Mouse (Mus musculus): Measurements from ENCODE around the gene Gm21981. TPM values are rescaled to one million over a fixed set of nuclear protein-coding genes. Genes with fewer than 3 reads are reported as not detected.

Gene Gm21981
- polyA plus RNA-seq, 1 experiment from 2014 or later = 0.13 TPM

DNA sequence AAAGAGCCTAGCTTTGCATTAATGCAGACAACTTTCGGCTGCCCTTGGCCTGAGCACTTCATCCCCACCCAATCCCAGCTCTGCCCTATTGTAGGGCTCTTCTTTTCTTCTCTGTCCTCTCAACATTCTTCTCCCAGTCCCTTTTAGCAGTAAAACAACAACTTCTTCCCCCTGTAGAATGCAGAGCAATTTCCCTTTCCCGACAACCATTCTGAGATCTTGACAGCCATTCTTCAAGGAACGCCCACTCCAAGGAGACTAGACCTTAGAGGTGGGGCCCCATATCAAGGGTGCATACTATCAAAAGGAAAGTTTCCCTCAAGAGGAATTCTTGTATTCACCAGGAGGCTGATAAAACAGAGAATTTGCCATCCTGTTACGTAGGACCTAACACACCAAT, 45.3 kb downstream of the Gm21981 start:
- no peaks in the 10 kb centered on the region for H3K4me1 ChIP-seq (ENCODE audit: insufficient read depth)
- H3K4me3 ChIP-seq (ENCODE audit: low read depth, low read length) = no peak overlapping the region
- ATAC-seq (no peak), DNase-seq (no peak)
- H3K27ac ChIP-seq (ENCODE audit: low read depth) = no peak overlapping the region
- TF ChIP-seq EP300 (IDR thresholded peaks at IDR 0.05; ENCODE audit: low read depth) (no peak), CTCF (IDR thresholded peaks at IDR 0.05; ENCODE audit: low read depth) (no peak)
- no peaks in the 10 kb centered on the region for H3K36me3 ChIP-seq (replicated peaks; ENCODE audit: insufficient read depth, low read length)
- H3K9ac ChIP-seq (replicated peaks) = no peak overlapping the region
- H3K4me2 ChIP-seq (ENCODE audit: low read depth, low read length) = no peak overlapping the region
- no peaks in the 10 kb centered on the region for H3K27me3 ChIP-seq (ENCODE audit: insufficient read depth, low read length)
- H3K9me3 ChIP-seq (ENCODE audit: low read length) = no peaks in the 10 kb centered on the region
- 67% methylated on average over 4 of the region's 4 CpGs for WGBS (ENCODE audit: insufficient replicate concordance)

DNA sequence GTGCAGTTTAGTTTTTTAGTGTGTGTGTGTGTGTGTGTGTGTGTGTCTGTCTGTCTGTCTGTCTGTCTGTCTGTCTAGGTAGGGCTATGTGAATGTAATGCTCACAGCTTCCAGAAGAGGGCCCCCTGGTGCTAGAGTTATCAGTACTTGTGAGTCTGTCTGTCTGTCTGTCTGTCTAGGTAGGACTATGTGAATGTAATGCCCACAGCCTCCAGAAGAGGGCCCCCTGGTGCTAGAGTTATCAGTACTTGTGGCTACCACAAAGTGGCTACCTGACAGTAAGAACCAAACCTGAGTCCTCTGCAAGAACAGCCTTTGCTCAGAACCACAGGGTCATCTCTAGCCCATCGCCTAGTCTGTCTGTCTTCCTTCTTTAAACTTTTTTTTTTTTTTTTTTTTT, 47.6 kb downstream of the Gm21981 start:
- H3K27me3 ChIP-seq (ENCODE audit: insufficient read depth, low read length) = no peaks in the 10 kb centered on the region
- WGBS (ENCODE audit: insufficient replicate concordance) = 82% methylated on average over 1 of the region's 1 CpGs
- no peak overlapping the region for H3K4me2 ChIP-seq (ENCODE audit: low read depth, low read length)
- no peaks in the 10 kb centered on the region for H3K36me3 ChIP-seq (replicated peaks; ENCODE audit: insufficient read depth, low read length)
- ATAC-seq = peak; percentile 56
- TF ChIP-seq EP300 (IDR thresholded peaks at IDR 0.05; ENCODE audit: low read depth) (no peak), CTCF (IDR thresholded peaks at IDR 0.05; ENCODE audit: low read depth) (peak; percentile 86)
- H3K4me1 ChIP-seq (ENCODE audit: insufficient read depth) = no peaks in the 10 kb centered on the region
- peak; percentile 89 for DNase-seq
- no peak overlapping the region for H3K9ac ChIP-seq (replicated peaks)
- H3K9me3 ChIP-seq (ENCODE audit: low read length) = no peaks in the 10 kb centered on the region
- no peak overlapping the region for H3K4me3 ChIP-seq (ENCODE audit: low read depth, low read length)
- no peak overlapping the region for H3K27ac ChIP-seq (ENCODE audit: low read depth)

- ATAC-seq = no peak
- WGBS (ENCODE audit: insufficient replicate concordance) = 85% methylated on average over 2 of the region's 2 CpGs
- peak; percentile 39 for TF ChIP-seq CTCF (IDR thresholded peaks at IDR 0.05; ENCODE audit: low read depth)
- no peak for TF ChIP-seq EP300 (IDR thresholded peaks at IDR 0.05; ENCODE audit: low read depth)
- no peak overlapping the region for H3K4me3 ChIP-seq (ENCODE audit: low read depth, low read length)
- no peak overlapping the region for H3K4me2 ChIP-seq (ENCODE audit: low read depth, low read length)
- no peak for DNase-seq
- H3K27me3 ChIP-seq (ENCODE audit: insufficient read depth, low read length) = no peaks in the 10 kb centered on the region
- no peaks in the 10 kb centered on the region for H3K4me1 ChIP-seq (ENCODE audit: insufficient read depth)
- no peaks in the 10 kb centered on the region for H3K9me3 ChIP-seq (ENCODE audit: low read length)
- no peak overlapping the region for H3K27ac ChIP-seq (ENCODE audit: low read depth)
- no peak overlapping the region for H3K9ac ChIP-seq (replicated peaks)
- no peaks in the 10 kb centered on the region for H3K36me3 ChIP-seq (replicated peaks; ENCODE audit: insufficient read depth, low read length)
Observed at GRCm38 (mm10) chr17:47642992-47643391, 51.3 kb downstream of the Gm21981 start.

Other genes starting within 250 kb of the Gm21981 start
- 6.5 and 8.1 TPM in 2 replicates for gene Taf8, start 192.2 kb downstream of the Gm21981 start, polyA plus RNA-seq (2015; fragmentation: Nextera tagmentation; extraction: Ambion mirVana)
- gene Ccnd3, start 189.4 kb downstream of the Gm21981 start, polyA plus RNA-seq (2015; fragmentation: Nextera tagmentation; extraction: Ambion mirVana) = 249 and 250 TPM in 2 replicates
- gene Bysl, start 83.0 kb downstream of the Gm21981 start, polyA plus RNA-seq (2015; fragmentation: Nextera tagmentation; extraction: Ambion mirVana) = 8.9 and 10.6 TPM in 2 replicates
- 13.5 and 14.4 TPM in 2 replicates for gene Med20, start 82.9 kb downstream of the Gm21981 start, polyA plus RNA-seq (2015; fragmentation: Nextera tagmentation; extraction: Ambion mirVana)
- 0.79 and 0.82 TPM in 2 replicates for gene Gm20517, start 82.9 kb downstream of the Gm21981 start, polyA plus RNA-seq (2015; fragmentation: Nextera tagmentation; extraction: Ambion mirVana)
- gene Usp49, start 63.8 kb downstream of the Gm21981 start, polyA plus RNA-seq (2015; fragmentation: Nextera tagmentation; extraction: Ambion mirVana) = 1.2 and 1.6 TPM in 2 replicates
- 268 and 275 TPM in 2 replicates for gene Tomm6, start 6.1 kb downstream of the Gm21981 start, polyA plus RNA-seq (2015; fragmentation: Nextera tagmentation; extraction: Ambion mirVana)
- gene Frs3, start 5.4 kb downstream of the Gm21981 start, polyA plus RNA-seq (2015; fragmentation: Nextera tagmentation; extraction: Ambion mirVana) = 0.96 and 2.1 TPM in 2 replicates
- 0.25 TPM in 1 of 2 replicates, not detected in the other for gene Prickle4, start 281 bp upstream of the Gm21981 start, polyA plus RNA-seq (2015; fragmentation: Nextera tagmentation; extraction: Ambion mirVana)
- gene Pgc, start 32.4 kb upstream of the Gm21981 start, polyA plus RNA-seq (2015; fragmentation: Nextera tagmentation; extraction: Ambion mirVana) = 0.07 and 0.15 TPM in 2 replicates
- 5.8 and 7.1 TPM in 2 replicates for gene Tfeb, start 42.6 kb upstream of the Gm21981 start, polyA plus RNA-seq (2015; fragmentation: Nextera tagmentation; extraction: Ambion mirVana)
- gene Mdfi, start 140.2 kb upstream of the Gm21981 start, polyA plus RNA-seq (2015; fragmentation: Nextera tagmentation; extraction: Ambion mirVana) = 0.82 TPM in 2 replicates
- gene Foxp4, start 230.2 kb upstream of the Gm21981 start, polyA plus RNA-seq (2015; fragmentation: Nextera tagmentation; extraction: Ambion mirVana) = 5.9 and 6.2 TPM in 2 replicates

Measured in liver, postnatal 0 days (tissue).